Mouse (Mus musculus) Patski (cell line): ENCODE data around the gene 1810062G17Rik. TPM values are rescaled to one million over a fixed set of nuclear protein-coding genes. Genes with fewer than 3 reads are reported as not detected.

Experiments used
- ATAC-seq: fragments of 100-300 bp; one replicate; pipeline ENCODE4 v1.8.0; 2021
- CTCF ChIA-PET: fragments of 350-600 bp; sonication (Branson Sonifier 250); formaldehyde crosslinking; loops from one replicate; lab custom pipeline; 2022; ENCODE audit warnings: inconsistent platforms; lab: Charles Lee
- POLR2A ChIA-PET: fragments of 350-600 bp; sonication (Branson Sonifier 250); formaldehyde crosslinking; loops from one replicate; lab custom pipeline; 2022; ENCODE audit warnings: antibody characterized with exemption, inconsistent platforms; lab: Charles Lee
- DNase-seq: peaks from one replicate; pipeline ENCODE4 v3.0.0-alpha.2; 2011; ENCODE audit warnings: low read depth, low spot score
- H3K27me3 ChIP-seq: fragments of 371-371 bp; one replicate; pipeline ENCODE4 v1.5.1; 2021
- CTCF ChIP-seq: fragments of 100-300 bp; IDR thresholded peaks from one replicate; pipeline ENCODE4 v1.5.1; 2021
- in situ Hi-C: fragments of 300-500 bp; cut with MboI; formaldehyde crosslinking; loops from 3 replicates; pipeline ENCODE4 v1.11.1; 2018; ENCODE audit warnings: low pct_unique_long_range_greater_than_20kb, mixed read lengths
- polyA plus RNA-seq: library from polyadenylated mRNA; unstranded; gene quantifications from one replicate; pipeline ENCODE4 v1.2.3, GENCODE M21; 2021

Gene 1810062G17Rik
- polyA plus RNA-seq, 1 experiment from 2014 or later = 1.2 TPM

DNA sequence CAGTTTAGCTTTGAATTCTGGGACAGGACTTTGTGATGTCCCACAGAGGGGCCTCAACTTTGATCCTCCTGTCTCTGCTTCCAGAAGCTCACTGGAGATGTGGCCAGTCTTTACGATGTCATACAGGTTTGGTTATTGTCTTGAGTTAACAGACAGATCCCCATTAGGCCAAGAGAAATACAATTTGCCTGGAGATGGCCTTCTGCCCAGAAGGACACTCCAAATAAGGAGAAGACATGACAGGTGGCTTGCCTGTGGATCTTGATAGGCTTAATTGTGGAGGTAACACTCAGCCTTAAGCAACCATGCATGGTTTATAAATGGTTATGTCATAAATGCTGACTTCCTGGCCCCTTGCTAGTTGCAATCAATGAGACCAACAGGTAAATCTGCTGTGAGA lies 23.2 kb upstream of the 1810062G17Rik start:
- ChIA-PET CTCF (interaction anchor here (1.4 to 13.6 kb wide), 3 partner anchors 13 to 46 kb away, joined by 3 to 215 read pairs (median 3); no protein-coding TSS in a partner anchor), POLR2A (no interaction called here)
- TF ChIP-seq CTCF = no peak
- ATAC-seq = no peak
- in situ Hi-C loops = loop anchor here (5.0 to 25.0 kb wide), 2 partner anchors 40 to 1985 kb away; no protein-coding TSS in a partner anchor
- no peak for DNase-seq
- H3K27me3 ChIP-seq = no peaks in the 10 kb centered on the region

DNA sequence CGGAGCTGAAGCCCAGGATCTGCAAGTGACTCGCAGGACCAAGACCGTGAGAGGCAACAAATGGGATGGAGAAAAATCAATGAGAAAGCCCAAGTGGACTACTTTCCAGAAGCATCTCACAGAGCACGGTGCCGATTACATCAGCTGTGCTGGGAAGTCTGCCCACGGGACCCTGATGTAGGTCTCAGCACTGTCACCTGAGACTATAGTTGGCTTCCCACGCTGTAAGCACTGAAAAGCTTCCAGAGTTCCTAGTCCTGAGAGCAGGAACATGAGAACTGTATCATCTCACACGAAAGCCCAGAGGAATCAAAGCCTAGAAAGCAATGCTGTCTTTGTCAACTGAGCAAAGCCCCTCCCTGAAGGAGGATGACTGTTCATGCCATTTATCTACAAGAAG lies 20.6 kb upstream of the 1810062G17Rik start:
- POLR2A ChIA-PET = interaction anchor here (1.2 kb wide), 1 partner anchor 13 kb away, joined by 3 read pairs; no protein-coding TSS in a partner anchor
- no peak for DNase-seq
- ATAC-seq = no peak

DNA sequence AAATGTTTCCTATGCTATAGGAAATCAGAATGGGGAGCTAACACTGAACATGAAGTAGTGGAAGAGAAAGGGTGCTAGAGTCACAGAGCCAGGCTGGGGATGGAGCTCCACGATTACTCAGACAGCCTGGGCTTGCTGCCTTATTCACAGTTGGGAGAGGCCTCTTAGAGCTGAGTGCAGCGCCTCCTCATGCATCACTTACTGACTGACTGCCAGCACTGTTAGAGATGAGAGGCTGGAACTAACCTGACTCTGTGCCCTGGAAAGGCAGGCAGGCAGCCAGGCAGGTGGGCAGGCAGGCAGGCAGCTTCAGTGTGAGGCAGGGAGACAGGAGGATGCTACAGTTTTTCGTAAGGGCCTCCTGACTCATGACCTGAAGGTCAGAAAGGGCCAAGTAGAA lies 20.2 kb upstream of the 1810062G17Rik start:
- ChIA-PET CTCF (interaction anchor here (1.5 to 13.6 kb wide), 2 partner anchors 16 to 43 kb away, joined by 3 to 215 read pairs; no protein-coding TSS in a partner anchor), POLR2A (interaction anchor here (0.7 to 1.2 kb wide), 4 partner anchors 10 to 455 kb away, joined by 3 read pairs; no protein-coding TSS in a partner anchor)
- ATAC-seq (no peak), DNase-seq (no peak)
- no peaks in the 10 kb centered on the region for H3K27me3 ChIP-seq
- in situ Hi-C loops = loop anchor here (25.0 kb wide), 1 partner anchor 1982 kb away; no protein-coding TSS in a partner anchor
- no peak for TF ChIP-seq CTCF

More for the DNA sequence above, 20.6 kb upstream of the 1810062G17Rik start:
- CTCF ChIA-PET = interaction anchor here (1.5 to 13.6 kb wide), 2 partner anchors 17 to 43 kb away, joined by 3 to 215 read pairs; no protein-coding TSS in a partner anchor
- no peak for TF ChIP-seq CTCF
- in situ Hi-C loops = loop anchor here (25.0 kb wide), 1 partner anchor 1982 kb away; no protein-coding TSS in a partner anchor
- no peaks in the 10 kb centered on the region for H3K27me3 ChIP-seq

DNA sequence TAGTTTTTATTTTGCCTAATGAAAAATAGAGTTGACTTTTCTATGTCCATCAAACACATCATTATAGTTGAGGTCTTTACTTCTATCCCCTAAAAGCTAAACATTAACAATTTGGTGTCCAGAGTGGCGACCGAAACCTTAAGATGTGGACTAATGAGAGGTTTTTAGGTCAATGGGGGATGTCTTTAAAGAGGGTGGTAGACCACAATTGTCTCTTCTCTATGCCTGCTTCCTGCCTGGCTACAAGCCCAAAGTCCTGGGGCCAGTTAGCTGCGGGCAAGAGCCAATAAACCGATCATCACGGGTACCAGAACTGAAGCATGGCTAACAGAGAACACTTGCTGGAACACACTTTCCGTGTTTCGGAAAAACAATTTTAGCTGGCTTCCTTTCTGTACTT lies 15.0 kb upstream of the 1810062G17Rik start:
- CTCF ChIA-PET = interaction anchor here (1.2 to 2.4 kb wide), 5 partner anchors 10 to 35 kb away, joined by 4 to 13 read pairs (median 6); no protein-coding TSS in a partner anchor
- TF ChIP-seq CTCF = no peak
- ATAC-seq (no peak), DNase-seq (no peak)
- POLR2A ChIA-PET = interaction anchor here (0.6 to 1.4 kb wide), 3 partner anchors 24 to 37 kb away, joined by 3 read pairs; no protein-coding TSS in a partner anchor
- in situ Hi-C loops = loop anchor here (25.0 kb wide), 1 partner anchor 1977 kb away; no protein-coding TSS in a partner anchor
- H3K27me3 ChIP-seq = no peaks in the 10 kb centered on the region

DNA sequence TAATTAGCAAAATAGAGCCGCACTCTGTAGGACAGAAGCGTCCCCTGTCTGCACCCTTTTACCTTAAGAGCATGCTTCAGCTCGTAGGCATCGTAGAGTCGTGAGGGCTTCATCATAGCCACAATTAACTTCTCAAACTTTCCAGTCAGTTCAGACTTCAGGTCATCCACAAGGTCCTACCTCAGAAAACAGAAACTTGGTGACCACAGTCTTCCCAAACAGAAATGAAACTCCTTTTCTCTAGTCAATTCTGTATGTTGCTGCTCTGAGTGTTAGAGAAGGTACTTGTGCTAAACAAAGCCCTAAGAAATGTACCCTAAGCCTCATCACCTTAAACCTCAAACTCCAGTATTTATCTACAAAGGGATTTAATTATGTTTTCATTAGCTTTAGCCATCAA lies 13.9 kb upstream of the 1810062G17Rik start:
- POLR2A ChIA-PET = interaction anchor here (0.7 to 1.4 kb wide), 2 partner anchors 33 to 147 kb away, joined by 3 to 5 read pairs; no protein-coding TSS in a partner anchor
- TF ChIP-seq CTCF = no peak
- in situ Hi-C loops = loop anchor here (25.0 kb wide), 1 partner anchor 1975 kb away; no protein-coding TSS in a partner anchor
- no peak for DNase-seq
- no peak for ATAC-seq
- CTCF ChIA-PET = interaction anchor here (2.2 to 2.4 kb wide), 3 partner anchors 11 to 21 kb away, joined by 6 to 13 read pairs (median 6); no protein-coding TSS in a partner anchor
- H3K27me3 ChIP-seq = no peaks in the 10 kb centered on the region

DNA sequence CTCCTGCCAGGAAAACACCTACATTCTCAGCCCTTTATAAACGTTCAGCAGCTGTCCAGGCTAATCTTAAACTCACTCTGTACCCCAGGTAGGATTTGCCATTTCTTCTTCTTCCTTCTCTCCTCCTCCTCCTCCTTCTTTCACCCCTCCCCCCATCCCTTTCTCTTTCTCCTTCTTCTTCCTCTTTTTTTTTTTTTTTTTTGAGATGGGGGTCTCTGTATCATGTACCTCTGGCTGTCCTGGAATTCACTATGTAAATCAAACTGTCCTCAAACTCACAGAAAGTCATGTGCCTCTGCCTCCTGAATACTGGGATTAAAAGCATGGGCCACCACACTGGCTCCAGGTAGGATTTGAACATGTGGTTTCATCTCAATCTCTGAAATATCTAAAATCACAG lies 13.4 kb upstream of the 1810062G17Rik start:
- ChIA-PET CTCF (no interaction called here), POLR2A (interaction anchor here (0.7 to 0.9 kb wide), 2 partner anchors 11 to 147 kb away, joined by 5 read pairs; no protein-coding TSS in a partner anchor)
- no peak for ATAC-seq
- no peak for TF ChIP-seq CTCF
- H3K27me3 ChIP-seq = no peaks in the 10 kb centered on the region
- in situ Hi-C loops = loop anchor here (25.0 kb wide), 1 partner anchor 1975 kb away; no protein-coding TSS in a partner anchor
- DNase-seq = no peak

DNA sequence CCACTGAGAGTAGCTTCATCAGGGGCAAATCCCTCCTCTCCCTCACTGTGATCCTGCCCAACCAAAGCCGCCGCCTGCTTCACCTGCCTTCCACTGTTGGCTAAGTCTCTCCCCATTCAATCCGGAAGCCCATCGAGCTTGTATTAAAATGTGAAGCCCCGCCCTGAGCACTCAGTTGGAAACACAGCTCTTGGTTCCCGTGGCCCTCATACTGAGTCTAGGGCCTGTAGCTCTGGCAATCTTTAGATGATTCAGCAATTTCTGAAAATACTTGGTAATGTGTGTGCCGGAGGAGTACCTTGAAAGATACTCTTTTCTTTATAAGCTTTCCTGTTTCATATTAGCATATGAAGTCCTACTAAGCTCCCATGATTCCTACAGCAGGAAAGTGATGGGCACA lies 10.2 kb upstream of the 1810062G17Rik start:
- TF ChIP-seq CTCF = no peak
- POLR2A ChIA-PET = interaction anchor here (0.9 to 2.4 kb wide), 3 partner anchors 10 to 15 kb away, joined by 3 to 6 read pairs (median 5); partner anchors contain the start of genes 1810062G17Rik and Anxa5
- CTCF ChIA-PET = interaction anchor here (1.4 to 3.0 kb wide), 3 partner anchors 15 to 31 kb away, joined by 4 to 13 read pairs (median 8); no protein-coding TSS in a partner anchor
- in situ Hi-C loops = loop anchor here (25.0 kb wide), 1 partner anchor 1972 kb away; no protein-coding TSS in a partner anchor
- no peak for ATAC-seq
- no peak for DNase-seq
- no peaks in the 10 kb centered on the region for H3K27me3 ChIP-seq

DNA sequence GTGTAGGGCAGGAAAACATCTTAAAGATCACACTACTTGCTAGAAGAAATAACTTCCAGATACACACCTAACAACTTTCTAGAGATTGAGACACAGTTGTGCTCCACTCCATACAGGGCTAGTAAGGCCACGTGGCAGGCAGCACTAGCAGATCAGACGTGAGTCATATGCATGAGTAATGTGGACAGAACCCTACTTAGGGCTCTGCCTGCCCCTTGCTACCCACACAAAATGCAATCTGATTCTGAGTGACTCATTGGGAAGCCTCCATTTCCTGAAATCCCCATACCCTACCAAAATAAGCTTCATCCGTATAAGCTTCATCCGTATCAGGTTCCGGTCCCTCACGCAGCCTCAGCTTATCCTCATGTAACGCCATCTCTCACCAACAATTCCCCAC lies 8.1 kb upstream of the 1810062G17Rik start:
- POLR2A ChIA-PET = interaction anchor here (0.9 kb wide), 1 partner anchor 12 kb away, joined by 3 read pairs; no protein-coding TSS in a partner anchor
- CTCF ChIA-PET = interaction anchor here (1.2 to 1.8 kb wide), 7 partner anchors 9 to 29 kb away, joined by 3 to 12 read pairs (median 4); no protein-coding TSS in a partner anchor
- peak; percentile 87 for DNase-seq
- in situ Hi-C loops = loop anchor here (25.0 kb wide), 1 partner anchor 1970 kb away; no protein-coding TSS in a partner anchor
- TF ChIP-seq CTCF = no peak
- peak; percentile 97 for ATAC-seq
- H3K27me3 ChIP-seq = no peaks in the 10 kb centered on the region

DNA sequence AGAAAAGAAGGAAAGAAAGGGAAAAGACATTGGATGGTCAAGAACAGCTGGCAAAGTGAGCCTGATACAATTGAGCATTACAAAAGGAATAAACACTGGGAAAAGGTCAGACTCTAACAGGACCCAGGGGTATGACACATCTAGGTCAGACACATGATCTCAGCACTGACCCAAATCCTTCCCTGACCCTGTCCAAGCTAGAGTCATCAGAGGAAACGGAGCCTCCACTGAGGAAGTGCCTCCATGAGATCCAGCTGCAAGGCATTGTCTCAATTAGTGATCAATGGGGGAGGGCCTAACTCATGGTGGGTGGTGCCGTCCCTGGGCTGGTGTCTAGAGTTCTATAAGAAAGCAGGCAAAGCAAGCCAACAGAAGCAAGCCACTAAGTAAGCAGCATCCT lies 6.9 kb upstream of the 1810062G17Rik start:
- DNase-seq (no peak), ATAC-seq (no peak)
- no peaks in the 10 kb centered on the region for H3K27me3 ChIP-seq
- ChIA-PET CTCF (interaction anchor here (1.6 to 3.7 kb wide), 3 partner anchors 16 to 28 kb away, joined by 3 to 11 read pairs (median 7); no protein-coding TSS in a partner anchor), POLR2A (interaction anchor here (0.7 to 1.4 kb wide), 2 partner anchors 23 to 28 kb away, joined by 4 read pairs; no protein-coding TSS in a partner anchor)
- in situ Hi-C loops = loop anchor here (25.0 kb wide), 1 partner anchor 1968 kb away; no protein-coding TSS in a partner anchor
- no peak for TF ChIP-seq CTCF

DNA sequence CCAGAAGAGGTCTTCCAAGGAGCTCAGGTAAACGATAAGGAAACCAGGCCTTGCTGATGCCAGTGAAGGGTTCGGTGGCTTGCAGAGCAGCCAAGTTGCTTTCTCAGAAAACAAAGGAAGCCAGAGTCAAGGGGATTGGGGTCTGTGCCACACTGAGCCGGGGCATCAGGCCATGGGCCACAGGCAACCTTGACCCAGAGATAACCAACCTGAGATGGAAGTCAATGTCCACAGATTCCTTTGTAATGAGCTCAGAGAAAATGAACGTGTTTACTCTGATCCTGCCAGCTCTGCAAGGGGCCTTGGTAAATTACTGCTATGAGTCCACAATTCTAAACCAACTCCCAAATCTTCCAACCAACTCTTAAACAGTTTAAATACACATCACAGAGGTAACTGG lies 3.9 kb upstream of the 1810062G17Rik start:
- H3K27me3 ChIP-seq = no peaks in the 10 kb centered on the region
- ChIA-PET POLR2A (interaction anchor here (1.2 to 1.5 kb wide), 2 partner anchors 9 to 16 kb away, joined by 3 read pairs; no protein-coding TSS in a partner anchor), CTCF (interaction anchor here (0.9 to 8.3 kb wide), 4 partner anchors 17 to 264 kb away, joined by 3 to 100 read pairs (median 7); no protein-coding TSS in a partner anchor)
- in situ Hi-C loops = loop anchor here (25.0 kb wide), 1 partner anchor 1965 kb away; no protein-coding TSS in a partner anchor
- ATAC-seq = no peak
- no peak for DNase-seq
- no peak for TF ChIP-seq CTCF
